Mouse (Mus musculus): ENCODE data around the gene Kcnrg.
"Not testable (repeated sequence)": the region's sequence is repeated elsewhere in the genome, so short reads cannot be mapped to it uniquely, and the experiment has no call there.

The Kcnrg gene

GRCm38 (mm10) chr14:61607157-61607556 lies at the start of gene Kcnrg:
Gene Kcnrg, plus strand, starts transcription at chr14:61607457.
- DNase-seq (ENCODE audit: low spot score), result no peak

- no peak for DNase-seq (ENCODE audit: low spot score)
These were observed 48.4 kb upstream of the Kcnrg start for GRCm38 (mm10) chr14:61558901-61559300.

- no peak for DNase-seq (ENCODE audit: low spot score)
These were observed 47.4 kb upstream of the Kcnrg start for GRCm38 (mm10) chr14:61559856-61560255.

GRCm38 (mm10) chr14:61566211-61566610 lies 41.0 kb upstream of the Kcnrg start:
- DNase-seq (ENCODE audit: low spot score), result not testable (repeated sequence)

- DNase-seq (ENCODE audit: low spot score), result no peak
These were observed 37.9 kb upstream of the Kcnrg start for GRCm38 (mm10) chr14:61569344-61569743.

GRCm38 (mm10) chr14:61571366-61571765 lies 35.9 kb upstream of the Kcnrg start:
- peak; percentile 94 for DNase-seq (ENCODE audit: low spot score)

GRCm38 (mm10) chr14:61572131-61572530 lies 35.1 kb upstream of the Kcnrg start:
- DNase-seq (ENCODE audit: low spot score), result no peak

GRCm38 (mm10) chr14:61575066-61575465 lies 32.2 kb upstream of the Kcnrg start:
- no peak for DNase-seq (ENCODE audit: low spot score)

GRCm38 (mm10) chr14:61575941-61576340 lies 31.3 kb upstream of the Kcnrg start:
- no peak for DNase-seq (ENCODE audit: low spot score)

- no peak for DNase-seq (ENCODE audit: low spot score)
These were observed 17.8 kb upstream of the Kcnrg start for GRCm38 (mm10) chr14:61589288-61590065.

- no peak for DNase-seq (ENCODE audit: low spot score)
These were observed 10.4 kb upstream of the Kcnrg start for GRCm38 (mm10) chr14:61596719-61597426.

- DNase-seq (ENCODE audit: low spot score), result no peak
These were observed 9.3 kb upstream of the Kcnrg start, which contains the start of gene Trim13 for GRCm38 (mm10) chr14:61597968-61598367. Gene Trim13, plus strand, starts transcription at chr14:61598247.

- DNase-seq (ENCODE audit: low spot score), result peak; percentile 89
These were observed 8.0 kb upstream of the Kcnrg start for GRCm38 (mm10) chr14:61599057-61599806.

- no peak for DNase-seq (ENCODE audit: low spot score)
These were observed 5.9 kb upstream of the Kcnrg start for GRCm38 (mm10) chr14:61601348-61601747.

- DNase-seq (ENCODE audit: low spot score), result no peak
These were observed 4.0 kb upstream of the Kcnrg start for GRCm38 (mm10) chr14:61603069-61603755.

GRCm38 (mm10) chr14:61604081-61604480 lies 3.2 kb upstream of the Kcnrg start:
- no peak for DNase-seq (ENCODE audit: low spot score)

- DNase-seq (ENCODE audit: low spot score), result not testable (repeated sequence)
These were observed 1.2 kb upstream of the Kcnrg start for GRCm38 (mm10) chr14:61606088-61606487.

- DNase-seq (ENCODE audit: low spot score), result no peak
These were observed 4.5 kb downstream of the Kcnrg start for GRCm38 (mm10) chr14:61611766-61612165.

GRCm38 (mm10) chr14:61613319-61613718 lies 6.1 kb downstream of the Kcnrg start:
- no peak for DNase-seq (ENCODE audit: low spot score)

GRCm38 (mm10) chr14:61620371-61620770 lies 13.1 kb downstream of the Kcnrg start:
- no peak for DNase-seq (ENCODE audit: low spot score)

GRCm38 (mm10) chr14:61635969-61636368 lies 28.7 kb downstream of the Kcnrg start:
- DNase-seq (ENCODE audit: low spot score), result no peak

GRCm38 (mm10) chr14:61642668-61643067 lies 35.4 kb downstream of the Kcnrg start:
- no peak for DNase-seq (ENCODE audit: low spot score)
